Mouse (Mus musculus) left cerebral cortex, adult 2 months (tissue): Measurements from ENCODE around the gene Pard3b. TPM values are rescaled to one million over a fixed set of nuclear protein-coding genes. Genes with fewer than 3 reads are reported as not detected.

Experiments
- DNase-seq, 2 experiments: peaks; one replicate each; pipeline ENCODE4 v3.0.0; 2021 to 2022; ENCODE audit warnings: low spot score in 2 of 2, mixed read lengths in 1 of 2; ENCODE audit errors: extremely low spot score in 1 of 2
- H3K27ac ChIP-seq: fragments of 200-600 bp; 2 replicates; pipeline ENCODE4 v1.8.1; 2022
- H3K4me3 ChIP-seq: fragments of 200-600 bp; 2 replicates; pipeline ENCODE4 v1.8.1; 2022
- CTCF ChIP-seq: fragments of 200-600 bp; IDR thresholded peaks from 2 replicates; pipeline ENCODE4 v1.8.1; 2022; ENCODE audit warnings: antibody characterized with exemption, mild to moderate bottlenecking, moderate library complexity
- intact Hi-C: fragments of 180-260 bp; cut with DNase I; formaldehyde crosslinking; loops from one replicate; pipeline ENCODE4 v1.15.1; 2025
- total RNA-seq, 2 experiments: library from RNA; stranded (reverse); gene quantifications; 2 replicates each; pipeline ENCODE4 v1.2.3; 2021

Pard3b gene
- total RNA-seq, 2 experiments from 2014 or later: 4.0 to 5.1 TPM

DNA sequence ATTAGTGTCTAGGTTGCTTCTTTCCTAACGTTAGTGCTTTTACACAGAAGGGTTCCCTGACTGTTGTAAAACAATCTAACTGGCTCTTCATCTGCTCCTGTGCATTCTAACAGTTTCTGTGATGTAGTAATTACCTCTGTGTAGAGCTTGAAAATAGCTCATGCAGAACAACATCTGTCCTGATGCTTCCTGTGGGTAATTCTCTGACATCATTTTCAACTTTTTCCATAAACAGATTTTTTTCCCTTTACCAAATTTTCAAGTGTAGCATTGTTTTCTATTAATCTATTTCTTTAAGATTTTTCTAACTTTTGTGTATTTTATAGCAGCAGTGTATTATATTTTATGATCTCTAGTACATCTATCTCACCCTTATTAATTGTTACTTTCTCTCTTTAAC lies 917.2 kb downstream of the Pard3b start:
- DNase-seq: no peak
- no peak overlapping the region for H3K27ac ChIP-seq
- TF ChIP-seq CTCF: no peak
- no peak overlapping the region for H3K4me3 ChIP-seq
- intact Hi-C loops: no loop called here

DNA sequence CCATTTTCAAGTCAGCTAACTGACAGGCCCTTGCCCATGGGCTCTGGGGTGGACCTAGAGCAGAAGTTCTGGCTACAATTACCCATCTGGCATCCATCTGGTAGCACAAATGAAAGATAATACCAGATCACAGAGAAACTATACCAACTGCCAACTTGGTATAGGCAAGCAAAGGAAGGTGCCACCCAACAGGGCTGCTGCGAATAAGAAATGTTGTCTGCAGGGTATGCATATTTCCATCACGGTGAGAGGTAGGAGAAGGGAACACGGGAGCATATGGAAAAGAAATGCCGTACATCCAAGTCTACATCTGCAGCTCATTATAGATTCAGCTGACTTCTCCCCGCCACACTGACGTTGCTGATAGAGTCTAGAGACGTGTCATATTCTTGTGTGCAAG lies 924.4 kb downstream of the Pard3b start:
- intact Hi-C loops: no loop called here
- no peak overlapping the region for H3K27ac ChIP-seq
- DNase-seq: no peak
- no peak overlapping the region for H3K4me3 ChIP-seq
- TF ChIP-seq CTCF: no peak

DNA sequence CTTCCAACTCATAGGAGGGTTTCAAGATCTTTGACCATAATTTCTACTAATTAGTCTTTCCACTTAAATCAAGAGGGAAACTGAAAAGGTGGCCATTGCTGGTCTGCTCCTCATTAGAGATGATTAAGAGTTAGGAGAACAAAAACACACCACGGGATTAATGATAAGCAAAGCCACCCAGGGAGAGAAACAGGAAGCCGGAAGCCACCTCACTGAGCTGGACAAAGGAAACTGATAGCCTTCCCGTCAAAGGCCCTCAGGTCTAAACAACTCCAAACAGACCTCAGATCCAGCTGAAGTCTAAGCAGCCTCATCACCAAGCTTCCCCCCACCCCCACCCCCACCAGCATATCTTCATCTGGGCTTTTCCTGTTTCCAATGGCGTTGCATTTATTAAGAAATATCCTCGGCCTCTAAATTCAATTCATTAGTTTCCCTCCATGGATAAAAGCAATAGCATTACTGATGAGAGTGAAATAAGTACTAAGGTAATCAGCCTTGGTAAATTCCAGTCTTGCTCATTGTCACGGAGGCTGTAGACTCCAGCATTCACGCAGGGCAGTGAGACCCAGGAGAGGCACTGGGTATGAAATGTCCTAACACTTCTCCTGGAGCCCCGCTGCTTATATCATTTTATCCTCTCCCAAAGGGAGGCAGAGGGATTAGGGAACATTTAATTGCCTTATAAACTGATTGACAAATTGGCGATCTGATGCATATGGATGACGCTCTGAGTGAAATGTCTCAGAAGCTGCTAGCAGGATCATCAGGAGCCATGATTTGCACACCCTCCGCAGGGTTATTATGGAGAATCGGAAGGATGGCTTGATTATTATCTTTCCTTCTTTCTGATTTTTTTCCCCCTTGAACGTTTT lies 925.9 kb downstream of the Pard3b start:
- DNase-seq: no peak
- no peak for TF ChIP-seq CTCF
- intact Hi-C loops: no loop called here
- H3K27ac ChIP-seq: no peak overlapping the region
- H3K4me3 ChIP-seq: no peak overlapping the region

DNA sequence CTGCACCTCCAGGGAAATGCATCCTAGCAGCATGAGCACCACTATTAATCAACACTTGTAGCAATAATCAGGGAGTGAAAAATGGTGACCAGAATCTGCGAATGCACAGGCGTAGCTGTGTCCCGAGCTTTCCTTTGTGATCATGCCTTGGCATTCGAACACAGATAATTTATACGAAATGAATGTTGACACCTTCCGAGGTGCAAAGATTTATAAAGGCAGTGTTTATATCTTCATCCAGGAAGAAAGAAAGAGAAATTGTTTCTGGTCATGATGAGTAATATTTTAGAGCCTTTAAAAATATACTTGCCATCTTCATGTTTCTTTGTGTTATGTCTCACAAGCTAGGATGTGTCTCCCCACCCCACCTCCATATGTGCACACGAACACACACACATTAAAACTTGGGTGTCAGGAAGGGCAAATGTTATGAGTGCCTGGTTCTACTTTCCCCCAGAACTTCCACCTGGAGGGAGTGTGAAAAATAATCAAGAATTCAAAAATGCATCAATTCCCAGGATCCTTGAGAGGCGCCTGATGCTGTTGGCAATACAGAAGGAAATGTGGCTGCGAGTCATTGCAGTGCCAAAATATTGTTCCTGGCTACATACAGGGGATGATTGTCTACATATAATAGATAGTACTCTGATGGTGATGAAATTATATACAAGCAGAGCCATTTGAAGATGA lies 926.6 kb downstream of the Pard3b start:
- DNase-seq: no peak
- TF ChIP-seq CTCF: no peak
- intact Hi-C loops: no loop called here
- Histone ChIP-seq H3K27ac (no peak overlapping the region), H3K4me3 (no peak overlapping the region)

DNA sequence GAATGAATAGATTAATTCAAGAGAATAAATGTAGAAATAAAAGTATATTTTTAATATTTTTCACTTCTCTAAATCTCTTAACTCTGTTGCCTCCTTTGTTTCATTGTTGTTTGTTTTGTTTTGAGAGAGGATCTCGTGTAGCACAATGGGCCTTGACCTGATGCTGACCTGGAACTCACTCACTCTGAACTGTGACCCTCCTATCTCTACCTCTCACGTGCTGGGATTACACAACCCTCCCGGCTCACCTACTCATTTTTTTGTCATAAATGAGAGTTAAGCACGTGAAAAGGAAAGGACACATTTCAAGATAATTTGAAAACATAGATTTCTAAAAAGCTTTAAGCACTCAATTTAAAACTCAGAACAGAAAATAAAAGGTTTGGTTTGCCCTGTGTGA lies 928.0 kb downstream of the Pard3b start:
- no peak overlapping the region for H3K4me3 ChIP-seq
- TF ChIP-seq CTCF: no peak
- no peak for DNase-seq
- intact Hi-C loops: no loop called here
- H3K27ac ChIP-seq: no peak overlapping the region

DNA sequence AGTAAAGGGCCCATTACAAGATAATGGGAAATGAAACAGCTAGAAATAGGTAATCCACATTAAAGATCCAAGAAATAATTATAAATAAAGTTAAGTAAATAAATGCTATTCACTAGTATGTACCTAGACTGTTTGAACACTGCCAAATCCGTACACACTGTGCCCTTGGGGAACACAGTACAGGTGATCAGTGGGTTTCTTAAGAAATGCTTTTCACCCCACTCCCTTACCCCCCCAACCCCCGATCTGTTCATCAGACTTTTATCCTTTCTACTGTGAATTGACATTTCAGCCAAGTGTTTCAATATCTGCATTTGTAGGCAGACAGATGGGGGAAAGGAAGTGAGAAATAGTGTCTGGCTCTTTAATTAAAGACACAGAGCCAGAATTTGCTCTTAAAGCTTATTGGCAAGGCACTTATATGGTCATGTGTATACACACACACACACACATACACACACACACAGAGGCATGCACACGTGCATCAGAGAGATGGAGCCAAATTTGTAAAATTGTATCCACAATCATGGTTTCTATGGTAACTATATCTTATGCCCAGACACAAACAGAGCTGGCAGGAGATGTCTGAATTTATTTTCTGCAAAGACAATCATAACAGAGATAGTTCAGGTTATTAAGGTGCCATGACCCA lies 938.4 kb downstream of the Pard3b start:
- TF ChIP-seq CTCF: no peak
- DNase-seq: no peak
- intact Hi-C loops: no loop called here
- H3K4me3 ChIP-seq: no peak overlapping the region
- H3K27ac ChIP-seq: no peak overlapping the region

DNA sequence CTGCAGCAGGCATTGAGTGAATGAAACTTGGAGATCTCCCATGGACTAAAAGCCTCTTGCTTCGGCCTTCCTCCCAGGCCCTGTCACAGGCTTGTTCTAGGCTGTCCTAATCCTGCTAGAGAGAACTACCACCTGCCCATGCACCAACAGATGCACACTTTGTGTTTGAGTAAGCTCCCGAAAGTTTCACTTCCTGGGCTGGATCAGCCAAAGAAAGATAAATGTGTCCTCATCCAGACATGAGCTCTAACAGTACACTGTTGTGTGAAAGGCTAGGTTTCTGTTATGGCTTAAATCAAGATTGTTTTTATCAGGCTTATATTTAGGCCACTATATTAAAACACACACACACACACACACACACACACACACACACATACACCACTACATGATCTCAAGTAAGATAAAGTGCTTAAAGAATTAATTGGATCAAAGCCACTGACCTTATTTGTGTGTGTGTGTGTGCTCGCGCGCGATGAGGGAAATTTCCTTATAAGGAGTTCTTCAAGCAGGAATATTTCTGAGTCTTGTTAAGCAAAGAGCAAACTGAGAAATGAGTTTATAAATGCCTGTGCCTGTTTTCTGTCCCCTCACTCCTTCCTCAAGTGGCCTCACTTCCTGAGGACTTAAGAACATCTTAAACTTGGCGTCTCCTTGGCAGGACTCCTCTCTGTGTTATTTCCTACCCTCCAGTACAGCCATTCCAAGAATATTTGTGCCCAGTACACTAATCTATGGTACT lies 940.6 kb downstream of the Pard3b start:
- TF ChIP-seq CTCF: no peak
- no peak for DNase-seq
- H3K4me3 ChIP-seq: no peak overlapping the region
- intact Hi-C loops: no loop called here
- H3K27ac ChIP-seq: no peak overlapping the region

DNA sequence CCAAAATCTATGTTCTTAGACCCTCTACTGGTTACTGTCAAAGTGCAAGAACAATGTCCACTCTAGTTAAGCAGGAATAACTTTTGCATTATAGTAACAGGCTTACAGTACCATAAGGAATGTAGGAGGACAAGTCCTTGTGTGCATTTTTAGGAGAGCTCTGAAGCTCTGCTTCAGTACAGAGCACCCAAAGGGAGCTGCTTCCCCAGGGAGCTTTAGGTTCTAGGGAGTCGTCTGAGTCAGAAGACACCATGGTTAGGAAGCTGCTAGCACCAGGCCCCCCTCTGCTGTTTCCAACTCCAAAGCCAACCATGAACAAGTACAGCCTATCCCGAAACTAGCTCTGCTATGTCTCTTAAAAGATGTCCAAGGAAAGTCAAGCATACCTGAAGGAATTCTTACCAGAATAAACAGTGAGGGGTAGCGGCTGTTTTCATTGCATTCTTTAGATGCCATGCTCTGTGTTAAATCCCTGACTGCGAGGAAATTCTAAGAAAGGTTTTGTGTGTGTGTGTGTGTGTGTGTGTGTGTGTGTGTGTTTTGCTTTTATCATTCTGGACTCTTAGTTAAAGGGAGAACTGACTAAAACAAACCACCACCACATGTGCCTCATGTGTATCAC lies 941.8 kb downstream of the Pard3b start:
- Histone ChIP-seq H3K27ac (no peak overlapping the region), H3K4me3 (no peak overlapping the region)
- no peak for TF ChIP-seq CTCF
- no peak for DNase-seq
- intact Hi-C loops: no loop called here

DNA sequence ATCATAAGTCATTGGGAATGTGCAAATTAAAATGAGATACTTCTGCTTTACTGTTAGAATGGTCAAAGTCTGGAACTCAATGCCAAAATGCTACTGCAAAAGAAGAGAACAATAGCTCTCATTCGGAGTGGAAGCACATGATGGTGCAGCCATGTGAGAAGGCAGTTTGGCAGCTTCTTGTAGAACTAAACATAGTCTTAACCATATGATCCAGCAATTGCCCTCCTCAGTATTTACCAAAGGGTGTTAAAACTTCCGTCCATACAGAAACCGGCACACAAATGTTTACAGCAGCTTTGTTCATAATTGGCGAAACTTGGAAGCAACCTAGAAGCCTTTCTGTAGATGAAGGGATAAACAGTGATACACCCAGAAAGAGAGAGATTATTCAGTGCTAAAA lies 943.9 kb downstream of the Pard3b start:
- intact Hi-C loops: no loop called here
- DNase-seq: no peak
- Histone ChIP-seq H3K27ac (no peak overlapping the region), H3K4me3 (no peak overlapping the region)
- no peak for TF ChIP-seq CTCF

DNA sequence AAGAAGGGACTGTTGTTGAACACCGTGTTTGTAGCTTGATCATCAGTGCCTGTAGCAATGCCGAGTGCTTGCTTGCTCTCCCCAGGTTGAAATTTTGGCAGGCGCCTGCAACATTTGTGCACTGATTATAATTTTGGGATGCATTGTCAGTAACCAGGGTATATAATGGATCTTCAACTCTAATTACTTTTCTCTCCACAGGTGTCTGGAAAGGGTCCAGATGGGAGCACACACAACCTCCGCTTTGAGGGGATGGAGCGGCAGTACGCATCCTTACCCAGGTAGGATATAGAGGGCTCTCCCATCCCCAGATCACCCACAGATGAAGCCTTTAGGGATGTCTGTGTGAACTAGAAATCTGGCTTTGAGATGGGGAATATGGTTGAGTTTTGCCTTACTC lies 948.9 kb downstream of the Pard3b start:
- no peak overlapping the region for H3K4me3 ChIP-seq
- intact Hi-C loops: no loop called here
- H3K27ac ChIP-seq: no peak overlapping the region
- DNase-seq: no peak
- no peak for TF ChIP-seq CTCF

DNA sequence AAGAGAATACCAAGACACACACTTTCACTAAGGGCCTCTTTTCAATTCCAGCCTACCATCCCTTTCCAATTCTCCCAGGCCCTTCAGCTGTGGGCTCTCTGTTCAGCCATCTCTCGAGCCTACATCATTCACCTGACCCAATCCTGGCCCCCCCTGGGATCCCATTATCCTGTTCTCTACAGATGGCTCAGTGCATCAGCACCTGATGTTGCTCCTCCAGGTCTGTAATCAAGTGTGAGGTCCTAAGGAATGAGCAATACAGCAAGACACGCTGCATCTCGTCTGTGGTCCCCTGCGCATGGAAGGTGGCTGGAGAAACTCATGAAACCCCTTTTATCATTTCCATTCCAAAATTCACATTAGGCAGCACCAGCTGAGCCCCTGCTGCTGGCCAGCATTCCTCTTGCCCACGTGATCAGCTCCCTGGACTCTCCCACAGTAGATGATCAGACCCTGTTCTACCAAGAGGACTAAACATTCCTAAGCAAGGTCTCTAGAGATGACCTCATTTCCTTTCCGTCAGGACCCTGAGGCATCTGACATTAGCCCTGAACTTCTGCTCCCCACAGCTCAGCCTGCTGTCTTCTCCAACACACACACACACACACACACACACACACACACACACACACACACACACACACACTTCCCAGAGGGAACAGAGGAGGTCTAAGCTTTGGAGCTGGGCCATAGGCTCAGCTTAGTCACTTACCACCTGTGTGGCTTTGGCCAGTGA lies 952.8 kb downstream of the Pard3b start:
- TF ChIP-seq CTCF: no peak
- DNase-seq: no peak
- no peak overlapping the region for H3K4me3 ChIP-seq
- H3K27ac ChIP-seq: no peak overlapping the region
- intact Hi-C loops: no loop called here
